Mouse (Mus musculus) kidney, postnatal 0 days (tissue): Measurements from ENCODE around the gene Tgfbr3. TPM values are rescaled to one million over a fixed set of nuclear protein-coding genes. Genes with fewer than 3 reads are reported as not detected.

Source experiments
- ATAC-seq: fragments of 200-750 bp; cut with Nextera tagmentation; replicated peaks from 2 replicates; pipeline ENCODE4 v1.8.0; 2017; ENCODE audit warnings: low read depth, moderate number of reproducible peaks, moderate TSS enrichment, moderate library complexity; ENCODE audit not compliant: low FRiP score
- DNase-seq: peaks from one replicate; pipeline ENCODE4 v3.0.0-alpha.2; 2016; ENCODE audit warnings: low spot score
- H3K27ac ChIP-seq: fragments of 300-500 bp; sonication (generic); 2 replicates; pipeline ENCODE4 v1.5.1; 2014; ENCODE audit warnings: mild to moderate bottlenecking
- H3K27me3 ChIP-seq: fragments of 300-500 bp; sonication (generic); 2 replicates; pipeline ENCODE4 v1.6.1; 2014; ENCODE audit warnings: low read length, mixed read lengths; ENCODE audit not compliant: insufficient read depth
- H3K36me3 ChIP-seq: fragments of 300-500 bp; sonication (generic); 2 replicates; pipeline ENCODE4 v1.6.1; 2014; ENCODE audit warnings: low read length, mixed read lengths; ENCODE audit not compliant: insufficient read depth
- H3K4me1 ChIP-seq: fragments of 300-500 bp; sonication (generic); replicated peaks from 2 replicates; pipeline ENCODE4 v1.6.1; 2014; ENCODE audit warnings: antibody characterized with exemption, low read length, mixed read lengths; ENCODE audit not compliant: insufficient read depth
- H3K4me2 ChIP-seq: fragments of 300-500 bp; sonication (generic); 2 replicates; pipeline ENCODE4 v1.6.1; 2014; ENCODE audit warnings: mild to moderate bottlenecking, low read length, moderate library complexity, mixed read lengths
- H3K4me3 ChIP-seq: fragments of 300-500 bp; sonication (generic); replicated peaks from 2 replicates; pipeline ENCODE4 v1.5.1; 2014; ENCODE audit warnings: low read depth, low read length
- H3K9ac ChIP-seq: fragments of 300-500 bp; sonication (generic); 2 replicates; pipeline ENCODE4 v1.6.1; 2014; ENCODE audit warnings: low read depth, low read length
- H3K9me3 ChIP-seq: fragments of 300-500 bp; sonication (generic); replicated peaks from 2 replicates; pipeline ENCODE4 v1.6.1; 2016; ENCODE audit warnings: low read length, inconsistent platforms, mixed read lengths
- CTCF ChIP-seq: IDR thresholded peaks from 2 replicates; pipeline ENCODE4 v1.5.1; 2016; ENCODE audit warnings: antibody characterized with exemption, low read depth, mild to moderate bottlenecking, moderate library complexity
- WGBS: fragments of 180-500 bp; shearing (Covaris S2); extraction: QIAGEN DNeasy Blood & Tissue Kit; methylation state at CpG from one replicate; pipeline ENCODE4 v1.1.7; 2014; 5-methylcytosine and 5-hydroxymethylcytosine counted together
- polyA plus RNA-seq: library from polyadenylated mRNA; unstranded; fragments of >200 nt; fragmentation: Nextera tagmentation; extraction: Ambion mirVana; gene quantifications from 2 replicates; pipeline ENCODE4 v1.2.1, GENCODE M21; 2015

Tgfbr3 gene
- polyA plus RNA-seq, 1 experiment from 2014 or later, result 10.8 TPM

DNA sequence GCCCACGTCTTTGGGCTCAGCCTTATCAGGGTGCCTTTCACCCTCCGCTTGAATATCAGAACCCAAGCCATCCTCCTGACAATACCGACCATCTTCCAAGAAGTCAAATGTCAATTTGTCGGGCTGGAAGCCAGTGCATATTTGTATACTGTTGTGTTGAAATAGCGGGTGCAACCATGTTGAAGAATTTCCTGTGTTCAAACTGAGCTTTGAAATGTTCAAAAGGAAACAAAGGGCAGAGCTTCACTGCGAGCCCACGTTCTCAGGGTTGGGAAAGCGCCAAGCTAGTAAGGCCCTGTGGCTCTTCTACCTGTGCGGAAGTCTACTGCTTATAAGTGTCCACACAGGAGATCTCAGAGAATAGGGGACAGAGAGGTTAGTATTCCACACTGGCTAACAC is 66.4 kb downstream of the Tgfbr3 start:
- Histone ChIP-seq H3K27me3 (no peaks in the 10 kb centered on the region), H3K4me1 (peaks cover 14% of the 10 kb centered on the region), H3K4me2 (no peak overlapping the region), H3K4me3 (no peak overlapping the region), H3K9ac (no peak overlapping the region), H3K9me3 (no peaks in the 10 kb centered on the region), H3K27ac (peak overlapping the region; percentile 37), H3K36me3 (no peaks in the 10 kb centered on the region)
- 66% methylated on average over 9 of the region's 9 CpGs for WGBS
- DNase-seq (no peak), ATAC-seq (no peak)
- no peak for TF ChIP-seq CTCF

DNA sequence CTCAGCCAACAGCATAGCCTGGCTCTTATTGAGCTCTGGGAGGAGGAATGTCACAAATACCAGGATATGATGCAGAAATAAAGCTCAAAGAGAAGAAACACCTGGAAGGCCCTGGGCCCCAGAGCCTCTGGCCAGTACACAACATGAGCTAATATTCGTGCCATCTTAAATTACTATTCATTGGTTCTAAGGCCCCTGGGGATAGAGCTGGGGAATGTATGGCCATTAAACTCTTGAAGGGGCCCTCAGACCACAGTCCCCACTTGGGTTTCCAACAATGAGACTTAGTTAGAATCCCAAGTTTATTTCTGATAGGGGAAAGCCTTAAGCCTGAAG is 66.8 kb downstream of the Tgfbr3 start:
- ATAC-seq (no peak), DNase-seq (peak; percentile 57)
- 30% methylated on average over 1 of the region's 1 CpGs for WGBS
- H3K4me3 ChIP-seq, result no peak overlapping the region
- H3K9ac ChIP-seq, result no peak overlapping the region
- peaks cover 14% of the 10 kb centered on the region for H3K4me1 ChIP-seq
- no peaks in the 10 kb centered on the region for H3K9me3 ChIP-seq
- H3K4me2 ChIP-seq, result no peak overlapping the region
- H3K27ac ChIP-seq, result peak overlapping the region; percentile 37
- TF ChIP-seq CTCF, result no peak
- no peaks in the 10 kb centered on the region for H3K36me3 ChIP-seq
- H3K27me3 ChIP-seq, result no peaks in the 10 kb centered on the region

DNA sequence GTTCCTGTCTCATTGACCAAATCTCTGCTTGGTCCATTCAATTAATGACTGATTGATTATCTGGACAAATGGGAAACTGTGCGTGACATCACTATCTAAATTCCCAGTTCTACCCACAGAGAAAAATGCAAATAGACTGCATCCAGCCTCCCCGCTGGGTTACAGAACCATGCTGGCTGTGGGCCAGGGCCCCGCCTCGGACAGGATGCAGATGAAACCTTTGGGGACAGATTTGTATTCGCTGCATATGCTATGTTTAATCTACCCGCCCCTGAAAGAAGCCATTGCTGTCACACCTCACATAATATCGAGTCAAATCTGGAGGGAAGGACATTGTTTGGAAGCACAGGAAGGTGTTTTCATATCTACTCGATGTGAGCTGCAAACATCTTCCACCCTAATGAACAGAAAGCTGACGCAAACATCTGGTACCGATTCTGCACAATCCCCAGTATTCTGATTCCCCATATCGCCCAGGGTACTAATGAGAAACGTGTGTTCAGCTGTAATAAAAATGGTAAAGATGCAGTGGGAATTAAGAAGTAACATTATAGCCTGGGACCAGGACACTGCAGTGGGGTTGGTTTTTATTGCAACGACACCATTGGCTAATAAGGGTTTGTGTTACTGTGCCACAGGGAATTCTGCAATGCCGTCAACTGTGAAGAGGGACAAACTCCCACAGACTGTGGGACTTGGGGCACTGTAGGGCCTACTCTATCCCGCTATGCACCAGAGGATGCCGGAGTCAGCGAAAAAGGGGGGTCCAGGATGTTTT is 67.3 kb downstream of the Tgfbr3 start:
- ATAC-seq, result no peak; the same call in 1 of the 2 replicates
- peak overlapping the region; percentile 27; the same call in 1 of the 2 replicates for H3K4me2 ChIP-seq
- WGBS, result 43% methylated on average over 17 of the region's 17 CpGs

DNA sequence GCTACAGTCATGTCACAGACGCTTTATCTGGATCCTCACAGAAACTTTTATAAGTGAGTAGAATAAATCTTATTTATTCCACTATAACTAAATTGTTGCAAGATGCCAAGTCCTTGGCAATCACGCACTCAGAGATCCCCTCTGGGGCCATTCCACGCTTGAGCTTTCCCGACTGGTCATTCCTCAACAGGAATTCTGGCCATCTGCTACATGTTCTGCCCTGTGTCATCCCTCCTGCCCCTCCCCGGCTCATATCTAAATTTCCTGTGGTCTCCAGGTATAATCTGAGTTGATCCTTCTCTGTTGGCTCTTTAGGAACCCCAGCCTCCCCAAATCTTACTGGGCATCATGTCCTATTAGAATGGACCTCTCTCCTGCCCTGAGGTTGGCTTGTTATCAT is 68.5 kb downstream of the Tgfbr3 start:
- no peak overlapping the region for H3K9ac ChIP-seq
- H3K4me3 ChIP-seq, result no peak overlapping the region
- DNase-seq, result no peak
- TF ChIP-seq CTCF, result no peak
- H3K9me3 ChIP-seq, result no peaks in the 10 kb centered on the region
- no peak overlapping the region for H3K27ac ChIP-seq
- H3K36me3 ChIP-seq, result no peaks in the 10 kb centered on the region
- no peak overlapping the region for H3K4me2 ChIP-seq
- 59% methylated on average over 5 of the region's 5 CpGs for WGBS
- ATAC-seq, result no peak
- H3K4me1 ChIP-seq, result peaks cover 19% of the 10 kb centered on the region
- no peaks in the 10 kb centered on the region for H3K27me3 ChIP-seq

More for the DNA sequence above, 67.3 kb downstream of the Tgfbr3 start:
- no peak overlapping the region for H3K9ac ChIP-seq
- no peaks in the 10 kb centered on the region for H3K27me3 ChIP-seq
- no peaks in the 10 kb centered on the region for H3K9me3 ChIP-seq
- TF ChIP-seq CTCF, result no peak
- peaks cover 19% of the 10 kb centered on the region for H3K4me1 ChIP-seq
- H3K36me3 ChIP-seq, result no peaks in the 10 kb centered on the region
- H3K27ac ChIP-seq, result peak overlapping the region; percentile 37; the same call in 1 of the 2 replicates
- DNase-seq, result no peak
- H3K4me3 ChIP-seq, result no peak overlapping the region

DNA sequence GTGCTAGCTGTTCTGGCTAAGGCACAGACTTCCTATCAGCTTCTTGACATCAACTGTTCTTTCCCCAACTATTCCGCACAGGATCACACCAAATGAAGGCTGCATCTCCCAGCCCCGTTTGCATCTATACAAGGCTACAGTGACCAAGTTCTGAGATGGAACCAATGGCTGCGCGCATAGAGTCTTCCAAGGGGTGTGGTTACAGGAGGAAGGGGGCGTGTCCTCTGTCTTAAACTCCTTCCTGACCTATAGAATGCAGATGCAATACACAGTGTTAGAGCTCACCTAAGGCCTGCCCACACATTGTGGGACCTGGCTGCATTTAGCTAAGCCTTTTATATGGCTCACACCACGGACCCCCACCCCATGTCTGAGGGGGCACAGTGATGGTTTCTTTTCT is 69.5 kb downstream of the Tgfbr3 start:
- no peak overlapping the region for H3K9ac ChIP-seq
- no peak overlapping the region for H3K4me2 ChIP-seq
- 81% methylated on average over 6 of the region's 6 CpGs for WGBS
- H3K27me3 ChIP-seq, result no peaks in the 10 kb centered on the region
- no peak overlapping the region for H3K27ac ChIP-seq
- H3K4me3 ChIP-seq, result no peak overlapping the region
- H3K36me3 ChIP-seq, result no peaks in the 10 kb centered on the region
- peaks cover 19% of the 10 kb centered on the region for H3K4me1 ChIP-seq
- DNase-seq (no peak), ATAC-seq (no peak)
- no peak for TF ChIP-seq CTCF
- H3K9me3 ChIP-seq, result no peaks in the 10 kb centered on the region

DNA sequence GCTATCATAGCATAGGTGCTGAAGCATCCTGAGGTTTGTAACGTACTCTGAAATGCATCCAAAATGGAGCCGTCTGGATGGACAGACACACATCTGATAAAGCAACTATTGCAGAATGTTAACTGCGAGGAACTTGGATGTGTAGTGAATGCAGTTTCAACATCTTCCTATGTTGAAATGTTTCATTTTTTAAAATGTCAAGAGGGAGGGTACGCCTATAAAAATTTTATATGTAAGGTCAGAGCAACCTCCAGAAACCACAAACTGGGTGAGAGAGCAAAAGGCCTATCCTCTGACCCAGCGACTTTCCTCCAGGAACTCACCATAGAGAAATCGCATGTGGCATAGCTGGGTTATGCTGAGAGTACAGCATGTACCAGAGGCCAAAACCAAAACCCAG is 70.1 kb downstream of the Tgfbr3 start:
- no peak for DNase-seq
- Histone ChIP-seq H3K9ac (no peak overlapping the region), H3K4me3 (no peak overlapping the region), H3K36me3 (no peaks in the 10 kb centered on the region), H3K9me3 (no peaks in the 10 kb centered on the region), H3K4me2 (no peak overlapping the region), H3K4me1 (peaks cover 19% of the 10 kb centered on the region), H3K27me3 (no peaks in the 10 kb centered on the region), H3K27ac (no peak overlapping the region)
- no peak for ATAC-seq
- 74% methylated on average over 6 of the region's 6 CpGs for WGBS
- TF ChIP-seq CTCF, result no peak

DNA sequence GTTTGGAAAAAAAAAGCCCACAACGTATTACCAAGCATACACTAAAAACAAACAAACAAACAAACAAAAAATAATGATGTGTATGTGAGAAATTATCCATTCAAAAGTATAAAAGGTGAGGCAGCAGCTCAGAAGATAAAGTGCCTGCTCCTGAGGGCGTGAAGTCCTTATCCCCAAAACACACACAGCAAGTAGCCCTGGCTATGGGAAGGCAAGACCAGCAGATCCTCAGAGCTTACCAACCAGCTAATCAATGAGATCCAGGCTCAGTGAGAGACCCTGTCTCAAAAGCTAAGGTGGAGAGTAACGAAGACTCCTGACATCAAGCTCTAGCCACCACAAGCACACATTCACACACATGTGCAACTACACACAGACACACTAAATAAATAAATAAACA is 70.8 kb downstream of the Tgfbr3 start:
- H3K4me1 ChIP-seq, result peaks cover 19% of the 10 kb centered on the region

More for the DNA sequence above, 70.8 kb downstream of the Tgfbr3 start:
- ATAC-seq (no peak), DNase-seq (no peak)
- Histone ChIP-seq H3K9ac (no peak overlapping the region), H3K4me2 (no peak overlapping the region), H3K36me3 (no peaks in the 10 kb centered on the region), H3K4me3 (no peak overlapping the region), H3K27ac (no peak overlapping the region), H3K9me3 (no peaks in the 10 kb centered on the region), H3K27me3 (no peaks in the 10 kb centered on the region)
- no peak for TF ChIP-seq CTCF
- 78% methylated on average over 3 of the region's 3 CpGs for WGBS
